Mouse (Mus musculus) thymus, postnatal 25 days (tissue): ENCODE results near the gene Camkk1.

Source experiments
- DNase-seq: peaks from one replicate; pipeline ENCODE4 v3.0.0; 2022

The Camkk1 gene

GRCm38 (mm10) chr11:73015391-73016102 is 3.3 kb upstream of the Camkk1 start:
- DNase-seq: no peak

- DNase-seq: no peak
These were observed 2.7 kb upstream of the Camkk1 start for GRCm38 (mm10) chr11:73016103-73016420.

- DNase-seq: peak; percentile 94
These were observed 463 bp downstream of the Camkk1 start for GRCm38 (mm10) chr11:73019147-73019795.

GRCm38 (mm10) chr11:73020953-73021800 is 2.4 kb downstream of the Camkk1 start:
- DNase-seq: no peak

- DNase-seq: no peak
These were observed 4.3 kb downstream of the Camkk1 start for GRCm38 (mm10) chr11:73023099-73023498.

- no peak for DNase-seq
These were observed 5.0 kb downstream of the Camkk1 start for GRCm38 (mm10) chr11:73023827-73024226.

- no peak for DNase-seq
These were observed 5.6 kb downstream of the Camkk1 start for GRCm38 (mm10) chr11:73024236-73024904.

- DNase-seq: no peak
These were observed 8.2 kb downstream of the Camkk1 start for GRCm38 (mm10) chr11:73026961-73027360.

- DNase-seq: peak; percentile 63
These were observed 12.2 kb downstream of the Camkk1 start for GRCm38 (mm10) chr11:73030821-73031498.

- no peak for DNase-seq
These were observed 12.7 kb downstream of the Camkk1 start for GRCm38 (mm10) chr11:73031536-73031935.

- no peak for DNase-seq
These were observed 17.3 kb downstream of the Camkk1 start for GRCm38 (mm10) chr11:73036077-73036476.

- DNase-seq: no peak
These were observed 18.1 kb downstream of the Camkk1 start for GRCm38 (mm10) chr11:73036889-73037288.

GRCm38 (mm10) chr11:73037691-73038090 is 18.9 kb downstream of the Camkk1 start:
- no peak for DNase-seq

- peak; percentile 77 for DNase-seq
These were observed 20.4 kb downstream of the Camkk1 start for GRCm38 (mm10) chr11:73039102-73039799.

- DNase-seq: no peak
These were observed 25.5 kb downstream of the Camkk1 start for GRCm38 (mm10) chr11:73044229-73044755.

- DNase-seq: no peak
These were observed 26.0 kb downstream of the Camkk1 start for GRCm38 (mm10) chr11:73044789-73045188.

- peak; percentile 99 for DNase-seq
These were observed 28.8 kb downstream of the Camkk1 start, which contains the start of gene Ncbp3 for GRCm38 (mm10) chr11:73047542-73047996. Gene Ncbp3 (plus strand): TSS chr11:73047783.

GRCm38 (mm10) chr11:73048030-73048876 is 29.4 kb downstream of the Camkk1 start:
- DNase-seq: peak; percentile 76

- DNase-seq: peak; percentile 63
These were observed 30.5 kb downstream of the Camkk1 start for GRCm38 (mm10) chr11:73049335-73049734.

- no peak for DNase-seq
These were observed 34.0 kb downstream of the Camkk1 start for GRCm38 (mm10) chr11:73052795-73053194.
